Mouse (Mus musculus): ENCODE measurements around the gene Klc3.

- TF ChIP-seq POLR2A (IDR thresholded peaks at IDR 0.05; ENCODE audit: borderline replicate concordance, insufficient read depth, low read length) (no peak), CTCF (IDR thresholded peaks at IDR 0.05; ENCODE audit: borderline replicate concordance, insufficient read depth, low read depth, low read length) (no peak)
Measured at GRCm38 (mm10) chr7:19413525-19413924, 9.6 kb upstream of the Klc3 start.
